ENCODE assay signal across 24 mouse cellular contexts in genomic region chr2:125662517-125662916, GRCm38 (mm10).
"Had no signal": no experiment of that assay in that cellular context is flagged by ENCODE, and none has a peak within 500 bp of the region (broad histone marks: within the 10 kb centered on the region; RNA-seq: fewer than 3 reads in every experiment).

No protein-coding gene starts in this region.

- H3K36me3 ChIP-seq: heart, embryonic 10.5 days; heart, embryonic 12.5 days; hindbrain, embryonic 10.5 days; hindbrain, embryonic 12.5 days; intestine, embryonic 15.5 days; limb, embryonic 10.5 days; limb, embryonic 12.5 days had no signal

- H3K27me3 ChIP-seq: heart, embryonic 12.5 days; intestine, embryonic 15.5 days; limb, embryonic 12.5 days had no signal

- H3K27ac ChIP-seq: gastrocnemius, adult 2 months; heart, embryonic 10.5 days; hindbrain, embryonic 10.5 days; hindbrain, embryonic 12.5 days; hindbrain, embryonic 14.5 days; intestine, embryonic 15.5 days; layer of hippocampus, adult 2 months; left cerebral cortex, adult 2 months; limb, embryonic 10.5 days; limb, embryonic 12.5 days had no signal

- H3K9ac ChIP-seq: heart, embryonic 12.5 days; hindbrain, embryonic 12.5 days; hindbrain, embryonic 14.5 days; intestine, embryonic 15.5 days; limb, embryonic 12.5 days had no signal

- ATAC-seq: hindbrain, embryonic 16.5 days; inflammation-experienced regulatory T-cells, adult 6 months; intestine, embryonic 15.5 days; intestine, postnatal 0 days had no signal

- H3K9me3 ChIP-seq: heart, embryonic 10.5 days; heart, embryonic 12.5 days; hindbrain, embryonic 10.5 days; hindbrain, embryonic 12.5 days; intestine, embryonic 15.5 days; limb, embryonic 10.5 days; limb, embryonic 12.5 days had no signal

- DNase-seq: gastrocnemius, adult 2 months; gastrocnemius, postnatal 10 days; gastrocnemius, postnatal 25 days; heart, adult 18-20 months; heart, postnatal 10 days; heart, postnatal 4 days; kidney, adult 18-20 months; kidney, adult 8-10 months; kidney, postnatal 10 days; kidney, postnatal 25 days; kidney, postnatal 4 days had no signal

- H3K4me3 ChIP-seq: gastrocnemius, adult 2 months; heart, embryonic 10.5 days; heart, embryonic 12.5 days; hindbrain, embryonic 10.5 days; hindbrain, embryonic 12.5 days; intestine, embryonic 15.5 days; layer of hippocampus, adult 2 months; left cerebral cortex, adult 2 months; limb, embryonic 10.5 days; limb, embryonic 12.5 days had no signal

- H3K4me2 ChIP-seq: heart, embryonic 12.5 days; hindbrain, embryonic 12.5 days; hindbrain, embryonic 14.5 days; intestine, embryonic 15.5 days; limb, embryonic 12.5 days had no signal
